Mouse (Mus musculus) mesoderm, embryonic 11.5 days (tissue): Measurements from ENCODE around the gene Rpl7a.

Experiments
- DNase-seq: peaks from one replicate; pipeline ENCODE4 v3.0.0-alpha.2; 2012; ENCODE audit warnings: low read depth, low spot score

Rpl7a gene

DNA sequence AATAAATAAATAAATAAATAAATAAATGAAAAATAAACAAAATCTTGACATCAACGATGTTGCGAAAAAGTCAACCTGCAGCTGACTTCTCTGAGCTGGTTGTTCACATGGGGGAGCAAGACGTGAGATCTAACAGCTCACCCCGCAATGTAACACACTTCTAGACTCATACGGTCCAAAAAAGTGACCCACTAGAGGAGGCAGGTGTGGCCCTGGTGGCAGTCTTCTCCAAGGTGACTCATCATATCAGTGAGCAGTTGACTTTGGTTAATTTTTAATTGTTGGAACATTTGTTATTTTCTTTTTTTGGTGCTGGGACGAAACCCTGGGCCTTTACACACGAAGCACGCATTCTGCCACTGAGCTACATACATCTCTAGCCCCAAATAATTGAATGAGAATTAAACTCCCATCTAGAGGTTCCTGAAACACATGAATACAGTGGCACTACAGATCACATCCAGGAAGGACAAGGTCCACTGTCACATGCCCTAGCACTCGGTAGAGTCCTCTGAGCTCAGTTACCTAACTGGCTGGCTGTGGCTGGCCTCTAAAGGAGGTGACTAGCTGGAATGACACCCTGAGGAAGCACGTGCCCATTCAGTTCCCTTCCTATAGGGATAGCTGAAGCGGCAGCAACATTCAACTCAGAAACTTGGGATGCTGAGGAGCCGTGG is 46.4 kb downstream of the Rpl7a start:
- DNase-seq: no peak

- DNase-seq: no peak
Observed at GRCm38 (mm10) chr2:26957488-26957859, 46.9 kb downstream of the Rpl7a start.

GRCm38 (mm10) chr2:26960756-26961155 is 50.2 kb downstream of the Rpl7a start:
- DNase-seq: no peak
